Mouse (Mus musculus) thymus, adult 2 months (tissue): Measurements from ENCODE around the gene Myo18b.
A peak's percentile ranks its signal among the peaks of the same experiment; 100 is the strongest.

Source experiments
- CTCF ChIP-seq: fragments of 200-500 bp; IDR thresholded peaks from 2 replicates; pipeline ENCODE4 v1.5.1; 2012; ENCODE audit warnings: mild to moderate bottlenecking, control low read depth, low read length, moderate library complexity, borderline replicate concordance; ENCODE audit not compliant: control insufficient read depth, poor library complexity, insufficient read depth; ENCODE audit errors: extremely low read depth
- POLR2A ChIP-seq: fragments of 200-500 bp; IDR thresholded peaks from 2 replicates; pipeline ENCODE4 v1.6.1; 2012; ENCODE audit warnings: mild to moderate bottlenecking, low read length, control low read depth, moderate library complexity; ENCODE audit not compliant: control insufficient read depth, poor library complexity, insufficient read depth; ENCODE audit errors: extremely low read depth

DNA sequence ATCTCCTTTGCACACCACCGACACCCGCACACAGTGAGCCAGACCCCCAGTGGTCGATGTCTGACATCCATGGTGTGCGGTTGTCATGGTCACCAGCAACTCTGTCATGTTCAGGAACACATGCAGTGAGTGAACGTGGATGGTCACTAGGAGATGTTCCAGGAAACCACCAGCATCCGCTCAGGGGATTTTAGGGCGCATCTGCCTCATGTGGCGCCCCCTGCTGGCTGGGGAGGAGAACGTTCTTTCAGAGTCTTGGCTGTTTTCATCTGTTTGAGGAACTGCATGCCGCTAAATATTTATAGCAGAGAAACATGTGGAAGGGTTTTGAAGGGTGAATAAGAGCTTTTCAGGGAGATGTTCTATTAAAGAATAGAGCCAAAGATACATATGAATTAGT lies 253.4 kb downstream of the Myo18b start:
- TF ChIP-seq CTCF (peak; percentile 66; the same call in 1 of the 2 replicates), POLR2A (no peak)
